Mouse (Mus musculus) urinary bladder, postnatal 25 days (tissue): ENCODE data around the gene Nfic.

ENCODE experiments used
- DNase-seq: peaks from one replicate; pipeline ENCODE4 v3.0.0; 2022; ENCODE audit warnings: low spot score

Nfic gene

GRCm38 (mm10) chr10:81485479-81486018 is 30.1 kb upstream of the Nfic start:
- DNase-seq = no peak

DNA sequence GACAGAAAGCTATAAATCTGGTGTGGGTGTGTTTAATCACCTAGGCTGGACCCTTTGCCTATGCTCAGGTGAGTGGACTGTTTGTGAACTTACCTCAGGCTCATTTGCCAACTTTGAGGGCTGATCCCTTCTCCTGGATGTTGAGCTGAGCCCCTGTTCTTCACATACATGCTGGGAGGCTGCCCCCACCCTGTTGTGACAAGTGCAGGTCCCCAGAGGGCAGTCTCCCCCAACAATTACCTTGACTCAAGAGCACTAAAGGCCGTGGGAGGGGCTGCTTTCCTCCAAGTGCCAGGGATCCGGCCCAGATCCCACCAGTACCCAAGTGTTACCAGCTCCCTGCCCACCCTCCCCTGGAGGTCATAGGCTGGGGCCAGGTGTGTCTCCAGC is 29.6 kb upstream of the Nfic start:
- no peak for DNase-seq

DNA sequence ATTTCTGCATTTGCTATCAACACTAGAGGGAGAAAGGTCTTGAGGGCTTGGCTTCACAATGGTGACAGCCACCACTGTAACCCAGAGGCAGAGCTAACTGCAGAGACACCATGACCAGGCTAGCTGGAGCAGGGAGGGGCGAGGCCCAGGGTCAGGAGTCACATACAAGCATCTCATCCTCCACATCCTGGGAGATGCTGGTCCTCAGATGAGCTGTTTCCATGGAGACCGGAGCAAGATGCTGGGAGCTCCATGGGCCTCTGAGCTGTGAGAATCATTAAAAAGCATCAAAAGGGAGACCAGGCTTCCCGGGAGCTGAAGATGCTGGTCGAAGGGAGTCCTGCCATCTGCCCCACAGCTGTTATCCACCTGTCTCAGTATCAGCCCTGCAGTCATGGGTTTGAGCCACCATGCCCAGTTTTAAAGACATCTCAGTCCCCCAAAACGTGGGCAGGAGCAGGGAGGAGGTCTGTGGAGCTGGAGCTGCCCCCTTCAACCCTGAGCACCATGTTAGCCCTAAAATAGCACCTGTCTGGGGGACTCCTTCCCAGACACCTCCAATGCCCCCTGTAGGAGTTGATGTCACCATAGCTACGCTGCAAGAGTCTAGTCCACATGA is 29.1 kb upstream of the Nfic start:
- DNase-seq = no peak

DNA sequence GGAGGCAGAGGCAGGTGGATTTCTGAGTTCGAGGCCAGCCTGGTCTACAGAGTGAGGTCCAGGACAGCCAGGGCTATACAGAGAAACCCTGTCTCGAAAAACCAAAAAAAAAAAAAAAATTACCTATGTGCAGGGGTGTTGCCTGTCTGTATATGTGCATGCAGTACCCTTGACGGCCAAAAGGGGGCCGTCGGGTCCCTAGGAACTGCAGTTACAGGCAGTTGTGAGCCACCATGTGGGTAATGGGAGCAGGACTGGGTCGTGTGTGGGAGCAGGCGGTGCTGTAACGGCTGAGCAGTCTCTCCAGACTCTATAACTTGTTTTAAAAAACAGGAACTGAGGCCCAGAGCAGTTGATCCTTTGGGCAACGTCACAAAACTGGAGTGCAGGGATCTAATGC is 28.5 kb upstream of the Nfic start:
- no peak for DNase-seq

DNA sequence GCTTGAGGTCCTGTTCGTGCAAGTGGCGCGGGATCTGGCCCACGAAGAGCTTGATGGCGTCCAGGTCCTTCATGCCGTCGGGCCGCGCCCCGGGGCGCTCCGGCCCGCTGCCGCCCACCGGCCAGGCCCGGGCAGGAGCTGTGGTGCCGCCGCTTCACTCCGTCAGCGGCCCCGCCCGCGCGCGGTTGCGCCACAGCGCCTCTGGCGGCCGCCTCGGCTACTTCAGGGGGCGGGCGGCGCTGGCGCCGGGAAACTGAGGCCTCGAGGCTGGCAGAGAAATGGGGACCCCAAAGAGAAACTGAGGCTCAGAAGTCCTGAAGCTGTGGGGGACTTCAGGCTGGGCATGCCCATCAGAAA is 27.1 kb upstream of the Nfic start, which contains the start of gene Celf5:
Gene Celf5 (minus strand): TSS at position 177 of the 357 bp plus-strand sequence.
- peak; percentile 59 for DNase-seq

- no peak for DNase-seq
These were observed 26.4 kb upstream of the Nfic start for GRCm38 (mm10) chr10:81481605-81482532.

GRCm38 (mm10) chr10:81474461-81474860 is 19.0 kb upstream of the Nfic start:
- no peak for DNase-seq

DNA sequence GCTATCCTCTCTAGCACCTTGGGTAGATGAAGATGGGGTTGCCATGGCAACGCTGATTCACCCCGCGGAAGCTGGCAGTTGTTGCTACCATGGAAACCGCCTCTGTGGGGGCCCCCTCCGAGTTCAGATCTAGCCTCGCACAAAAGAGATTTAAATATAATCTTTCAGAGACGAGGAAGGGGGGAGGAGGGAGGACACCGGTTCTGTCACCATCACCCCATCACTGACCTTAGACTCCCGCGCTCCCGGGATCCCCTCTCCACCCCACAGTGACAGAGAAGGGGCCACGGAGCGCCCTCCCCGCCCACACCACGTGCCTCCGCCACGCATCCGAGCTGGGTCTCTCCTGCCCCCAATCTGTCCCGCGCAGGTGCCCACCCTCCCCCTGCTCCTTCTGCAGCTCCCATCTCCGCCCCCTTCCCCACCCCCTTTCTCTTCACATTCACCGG is 17.6 kb upstream of the Nfic start:
- no peak for DNase-seq

DNA sequence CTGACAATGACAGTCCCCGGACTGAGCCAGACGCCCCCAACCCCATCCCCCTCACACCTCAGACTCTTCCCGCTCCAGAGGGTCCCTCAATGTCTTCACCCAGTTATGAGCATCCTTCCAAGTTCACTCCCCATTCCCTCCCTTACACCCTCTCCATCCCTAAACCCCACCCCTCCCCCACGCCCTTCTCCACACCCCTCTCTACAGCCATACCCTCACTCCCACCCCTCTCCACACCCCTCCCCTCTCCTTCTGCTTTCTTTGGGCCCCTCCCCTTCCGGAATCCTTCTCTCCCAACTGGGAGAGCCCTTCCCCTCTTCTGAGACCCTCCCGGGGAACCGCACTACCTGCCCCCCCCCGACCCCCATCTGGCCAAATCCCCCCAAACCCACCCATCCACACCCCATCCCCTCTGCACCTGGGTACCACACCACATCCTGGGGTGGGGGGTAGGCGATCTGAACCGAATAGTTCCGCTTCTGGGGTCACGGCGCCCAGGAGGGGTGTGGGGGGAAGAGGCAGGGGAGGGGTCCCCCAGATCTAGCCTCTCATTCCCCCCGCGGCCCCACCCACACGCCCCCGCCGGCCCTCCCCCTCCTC is 17.1 kb upstream of the Nfic start:
- DNase-seq = no peak

DNA sequence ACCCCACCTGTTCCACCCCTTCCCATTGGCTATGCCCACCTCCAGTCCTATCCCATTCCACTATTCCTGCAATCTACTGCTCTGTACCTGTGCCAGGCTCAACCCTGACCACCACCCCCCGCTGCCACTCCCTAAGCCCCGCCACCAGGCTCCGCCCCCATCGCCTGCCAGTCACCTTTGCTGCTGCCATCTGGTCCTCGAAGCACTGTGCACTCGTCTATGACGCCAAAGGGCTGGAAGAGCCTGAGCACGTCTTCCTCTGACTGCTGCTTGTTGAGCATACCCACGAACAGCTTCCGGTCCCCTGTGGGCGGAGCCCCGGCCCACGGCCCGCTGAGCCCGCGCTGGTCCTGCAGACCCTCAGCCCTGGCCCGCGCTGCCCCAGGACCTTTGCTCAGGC is 15.0 kb upstream of the Nfic start:
- DNase-seq = no peak

GRCm38 (mm10) chr10:81469253-81469652 is 13.8 kb upstream of the Nfic start:
- DNase-seq = no peak

DNA sequence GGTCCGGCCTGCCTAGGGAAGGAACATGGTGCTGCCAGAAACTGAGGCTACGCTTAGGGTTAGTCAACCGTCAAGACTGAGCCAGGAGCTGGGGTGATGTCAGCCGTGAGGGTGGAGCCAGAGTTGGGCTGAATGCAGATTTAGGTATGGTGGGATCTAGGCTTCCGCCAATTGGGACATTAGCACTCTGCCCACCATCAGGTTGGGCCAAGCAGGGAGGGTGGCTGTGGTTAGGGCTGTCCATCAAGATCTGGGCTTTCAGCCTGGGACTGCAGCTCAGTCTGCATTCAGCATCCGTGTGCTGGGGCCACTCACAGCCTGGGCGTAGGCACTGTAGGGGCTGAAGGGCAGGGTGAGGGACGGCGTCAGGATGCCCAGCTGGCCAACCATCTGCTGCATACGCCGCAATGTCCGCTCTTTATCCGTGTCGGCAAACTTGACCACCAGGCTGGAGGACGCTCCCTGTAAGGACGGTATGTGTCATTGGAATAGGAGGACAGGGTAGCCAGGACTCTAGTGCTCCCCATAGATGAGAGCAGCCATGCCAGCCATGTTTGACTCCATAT is 12.3 kb upstream of the Nfic start:
- no peak for DNase-seq

DNA sequence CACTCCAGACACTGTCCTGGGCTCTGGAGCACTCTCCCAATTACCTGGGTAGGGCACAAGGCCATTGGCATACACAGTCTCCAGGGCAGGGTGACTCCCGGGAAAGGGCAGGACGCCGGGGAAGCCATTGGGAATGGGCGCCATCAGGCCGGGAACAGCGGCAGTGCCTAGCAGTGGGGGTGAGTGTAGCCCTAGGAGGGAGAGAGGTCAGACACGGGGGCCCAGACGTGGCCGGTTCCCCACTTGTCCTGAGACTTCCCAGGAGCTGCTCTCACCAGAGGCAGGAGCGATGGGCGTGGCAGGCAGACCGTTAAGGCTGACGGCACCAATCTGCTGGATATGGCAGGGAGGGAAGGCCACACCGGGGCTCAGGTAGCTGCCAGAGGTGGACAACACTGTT is 11.4 kb upstream of the Nfic start:
- DNase-seq = no peak

GRCm38 (mm10) chr10:81466066-81466465 is 10.6 kb upstream of the Nfic start:
- DNase-seq = no peak

DNA sequence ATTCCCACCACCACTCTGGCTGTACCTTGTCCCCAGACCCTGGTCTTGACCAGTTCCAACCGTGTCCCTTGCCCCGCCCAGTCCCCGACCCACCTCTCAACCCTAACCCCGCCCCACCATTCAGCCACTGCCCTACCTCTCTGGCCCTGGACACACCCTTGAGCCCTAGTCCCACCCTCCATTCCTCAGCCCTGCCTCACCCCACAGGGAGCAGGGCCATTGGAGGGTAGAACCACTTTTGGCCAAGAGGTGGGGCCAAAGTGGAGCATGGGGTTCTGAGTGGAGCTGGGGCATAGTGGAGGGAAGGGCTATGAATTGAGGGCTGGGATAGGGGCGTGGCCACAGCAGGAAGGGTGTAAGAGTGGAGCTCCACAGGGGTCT is 9.8 kb upstream of the Nfic start:
- DNase-seq = peak; percentile 2

DNA sequence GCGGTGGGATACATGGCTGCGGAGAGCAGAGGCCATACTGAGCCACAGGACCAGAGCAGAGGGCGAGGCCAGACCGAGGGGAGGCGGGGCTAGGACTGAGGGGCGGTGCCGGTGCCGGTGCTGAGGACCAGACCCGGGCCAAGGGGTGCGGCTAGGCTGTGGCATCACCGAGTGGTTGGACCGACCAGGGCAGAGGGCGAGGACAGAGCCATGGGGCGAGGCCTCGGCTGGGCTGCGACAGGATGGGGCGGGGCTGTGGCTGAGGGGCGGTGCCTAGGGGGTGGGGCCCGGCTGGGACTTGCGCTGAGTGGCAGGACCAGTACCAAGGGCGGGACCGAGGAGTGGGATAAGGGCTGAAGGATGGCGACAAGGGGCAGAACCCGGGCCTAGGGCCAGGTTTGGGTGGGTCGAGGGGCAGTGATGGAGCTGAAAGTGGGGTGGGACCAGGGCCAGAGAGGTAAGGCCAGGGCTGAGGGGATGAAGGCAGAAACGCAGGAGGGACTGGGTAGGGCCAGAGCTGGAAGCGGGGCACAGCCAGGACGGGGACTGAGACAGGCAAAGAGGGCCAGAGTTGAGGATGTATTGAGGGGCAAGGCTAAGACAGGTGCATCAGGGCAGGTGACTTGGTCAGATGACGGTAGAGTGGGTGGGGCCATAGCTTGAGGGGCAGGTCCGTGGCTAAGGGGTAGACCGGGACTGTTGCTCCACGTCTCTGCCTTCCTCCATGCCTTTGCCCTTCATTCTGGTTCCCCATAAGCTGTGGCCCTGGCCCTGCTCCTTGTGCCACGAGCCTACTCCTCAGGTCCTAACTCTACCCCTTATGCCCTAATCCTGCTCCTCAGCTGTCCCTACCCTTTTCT is 9.2 kb upstream of the Nfic start:
- peak; percentile 15 for DNase-seq

GRCm38 (mm10) chr10:81463531-81463930 is 8.1 kb upstream of the Nfic start:
- peak; percentile 2 for DNase-seq

DNA sequence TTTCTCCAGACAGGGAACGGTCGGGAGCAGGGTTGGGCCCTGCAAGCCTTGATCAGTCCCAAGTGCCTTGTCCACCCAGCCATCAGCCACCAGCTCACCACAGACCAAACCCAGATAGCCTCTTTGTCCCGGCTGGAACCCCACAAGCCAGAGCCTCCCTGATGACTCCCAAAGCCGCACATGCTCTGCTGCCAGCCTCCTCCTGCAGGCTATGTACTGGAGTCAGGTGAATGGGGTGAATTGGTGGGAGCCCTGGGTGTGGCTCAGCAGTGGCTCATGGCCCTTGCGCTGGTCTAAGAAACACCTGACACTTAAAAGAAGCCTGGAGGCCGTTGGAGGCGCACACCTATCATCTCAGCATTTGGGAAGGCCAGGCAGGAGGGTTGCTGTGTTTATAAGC is 7.5 kb upstream of the Nfic start:
- no peak for DNase-seq

DNA sequence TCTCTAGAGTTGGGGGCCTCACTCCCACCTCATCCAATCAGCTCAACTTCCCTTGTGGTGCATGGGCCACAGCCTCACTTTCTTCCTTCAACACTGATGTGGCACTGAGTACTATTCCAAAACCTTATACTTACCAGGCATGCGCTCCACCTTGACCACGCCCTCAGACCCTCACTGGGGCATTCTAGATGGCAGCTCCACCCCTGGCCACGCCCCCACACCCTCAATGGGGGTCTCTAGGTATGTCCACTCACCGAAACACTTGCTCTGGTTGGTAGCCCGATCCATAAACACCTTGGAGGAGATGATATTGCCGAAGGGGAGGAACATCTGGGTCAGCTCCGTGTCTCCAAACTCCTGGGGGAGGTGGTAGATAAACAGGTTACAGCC is 7.0 kb upstream of the Nfic start:
- DNase-seq = no peak

DNA sequence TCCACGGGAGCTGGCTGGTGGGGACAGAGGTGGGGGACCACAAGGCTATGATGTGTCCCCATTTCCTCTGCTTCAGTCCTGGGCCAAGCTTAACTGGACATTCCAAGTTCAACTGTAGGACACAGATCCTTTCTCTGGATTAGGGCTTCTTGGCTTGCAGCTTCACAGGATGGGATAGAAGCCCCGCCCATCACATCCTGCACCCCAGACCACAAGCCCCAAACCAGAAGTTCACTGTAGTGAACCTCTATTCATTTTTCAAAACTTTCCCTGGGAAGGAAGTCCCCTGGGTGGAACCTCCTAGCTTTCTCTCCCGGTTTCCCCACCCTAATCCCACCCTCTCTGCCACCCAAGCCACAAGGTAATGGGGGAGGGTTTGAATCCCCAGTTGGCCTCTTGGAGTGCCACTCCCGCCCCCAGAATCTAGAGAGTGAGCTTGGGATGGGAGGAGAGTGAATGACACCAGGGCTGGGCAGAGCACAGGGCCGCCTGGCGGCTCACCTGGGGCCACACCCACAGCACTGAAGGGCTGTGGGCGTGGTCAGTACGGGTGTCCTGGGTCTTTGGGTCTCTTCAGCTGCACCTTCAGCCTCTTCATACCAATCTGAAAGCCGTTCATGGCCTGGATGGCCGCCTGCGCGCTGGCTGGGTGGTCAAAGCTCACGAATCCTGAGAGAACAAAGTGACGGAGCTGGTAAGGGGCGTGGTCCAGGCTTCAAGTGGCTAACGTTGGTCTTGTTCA is 6.4 kb upstream of the Nfic start:
- DNase-seq = no peak

DNA sequence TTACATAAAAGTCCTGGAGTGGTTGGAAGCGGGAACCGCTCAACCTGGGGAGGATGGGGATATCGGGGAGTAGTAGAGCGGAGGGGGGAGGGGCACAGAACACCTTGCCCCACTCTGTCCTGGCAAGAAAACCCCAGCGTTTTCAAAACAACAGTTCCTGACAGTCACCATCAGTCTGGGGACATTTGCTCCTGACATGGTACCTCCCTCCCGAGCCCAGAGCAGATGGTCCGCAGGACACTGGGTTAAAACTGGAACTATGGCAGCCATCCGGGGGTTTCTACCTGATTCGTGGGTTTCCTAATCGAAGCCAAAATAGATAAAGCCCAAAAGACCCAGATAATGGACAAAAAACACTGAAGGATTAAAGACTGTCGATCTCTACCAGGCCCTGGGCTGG is 5.5 kb upstream of the Nfic start:
- DNase-seq = no peak
